Mouse (Mus musculus): ENCODE data around the gene Tspan4.

Tspan4 gene

GRCm38 (mm10) chr7:141477578-141478269 lies 2.7 kb downstream of the Tspan4 start:
- peak; percentile 32 for DNase-seq

GRCm38 (mm10) chr7:141478270-141478748 lies 3.3 kb downstream of the Tspan4 start:
- no peak for DNase-seq

GRCm38 (mm10) chr7:141480842-141481497 lies 5.9 kb downstream of the Tspan4 start:
- DNase-seq: peak; percentile 73

- DNase-seq: peak; percentile 67
These were observed 6.7 kb downstream of the Tspan4 start for GRCm38 (mm10) chr7:141481498-141482401.

GRCm38 (mm10) chr7:141482531-141483024 lies 7.5 kb downstream of the Tspan4 start:
- no peak for DNase-seq

- no peak for DNase-seq
These were observed 8.1 kb downstream of the Tspan4 start for GRCm38 (mm10) chr7:141483114-141483653.

GRCm38 (mm10) chr7:141484186-141485120 lies 9.4 kb downstream of the Tspan4 start:
- DNase-seq: no peak

GRCm38 (mm10) chr7:141485186-141485585 lies 10.1 kb downstream of the Tspan4 start:
- no peak for DNase-seq

- DNase-seq: no peak
These were observed 10.6 kb downstream of the Tspan4 start for GRCm38 (mm10) chr7:141485606-141486005.

- DNase-seq: no peak
These were observed 11.2 kb downstream of the Tspan4 start for GRCm38 (mm10) chr7:141486239-141486638.

- DNase-seq: no peak
These were observed 12.1 kb downstream of the Tspan4 start for GRCm38 (mm10) chr7:141487141-141487540.

- peak; percentile 57 for DNase-seq
These were observed 16.1 kb downstream of the Tspan4 start for GRCm38 (mm10) chr7:141491151-141491550.

GRCm38 (mm10) chr7:141492738-141493137 lies 17.7 kb downstream of the Tspan4 start:
- no peak for DNase-seq

- no peak for DNase-seq
These were observed 18.7 kb downstream of the Tspan4 start for GRCm38 (mm10) chr7:141493729-141494128.

GRCm38 (mm10) chr7:141495379-141495778 lies 20.3 kb downstream of the Tspan4 start:
- no peak for DNase-seq

- DNase-seq: no peak
These were observed 20.9 kb downstream of the Tspan4 start for GRCm38 (mm10) chr7:141495940-141496339.

- DNase-seq: no peak
These were observed 22.6 kb downstream of the Tspan4 start for GRCm38 (mm10) chr7:141497600-141497999.

- no peak for DNase-seq
These were observed 26.9 kb downstream of the Tspan4 start for GRCm38 (mm10) chr7:141501820-141502555.

- DNase-seq: no peak
These were observed 27.5 kb downstream of the Tspan4 start for GRCm38 (mm10) chr7:141502556-141502905.

- no peak for DNase-seq
These were observed 31.2 kb downstream of the Tspan4 start for GRCm38 (mm10) chr7:141506278-141506677.

GRCm38 (mm10) chr7:141508160-141508559 lies 33.1 kb downstream of the Tspan4 start:
- DNase-seq: no peak

Measured in thymus, postnatal 4 days (tissue).